Mouse (Mus musculus) spleen, postnatal 10 days (tissue): ENCODE measurements at regions not wholly inside any gene's neighbourhood (a gene's known extent, or its start where the extent isn't known, plus 50 kb on each side); places are given as distances from the start of the nearest gene placed in this dataset.

ENCODE experiments used
- DNase-seq, 2 experiments: peaks; one replicate each; pipeline ENCODE4 v3.0.0; 2021 to 2022; ENCODE audit warnings: low spot score in 2 of 2

DNA sequence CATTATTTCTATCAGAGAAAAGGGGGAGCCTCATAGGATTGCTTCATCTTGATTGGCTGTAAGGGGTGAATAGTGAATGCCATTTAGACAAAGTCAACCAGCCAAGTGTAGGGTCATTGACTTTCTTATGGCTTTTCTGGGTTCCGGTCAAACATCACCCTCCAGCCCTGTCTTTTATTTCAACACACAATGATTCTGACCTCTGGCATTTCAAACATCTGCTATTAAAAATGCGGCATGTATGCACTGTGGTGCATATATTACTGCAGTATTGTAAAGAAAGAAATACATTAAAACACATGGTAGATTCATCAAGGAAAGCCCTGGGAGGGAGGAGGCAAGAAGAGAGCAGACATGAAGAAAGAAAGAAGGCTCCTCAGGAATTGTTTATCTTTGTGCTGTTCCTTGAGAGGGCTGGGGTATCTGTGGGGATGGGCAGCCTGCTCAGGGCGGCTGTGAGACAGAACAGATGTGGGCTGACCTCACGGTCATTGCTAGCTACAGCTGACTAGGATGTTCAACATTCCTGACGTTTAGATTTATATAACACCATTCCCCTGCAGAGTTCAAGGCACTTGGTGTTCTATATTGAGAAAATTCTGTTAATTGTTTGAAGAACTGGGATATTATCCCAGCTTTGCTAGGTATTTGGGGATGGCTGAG, 303.5 kb upstream of the Ppp2r3a start:
- no peak for DNase-seq

DNA sequence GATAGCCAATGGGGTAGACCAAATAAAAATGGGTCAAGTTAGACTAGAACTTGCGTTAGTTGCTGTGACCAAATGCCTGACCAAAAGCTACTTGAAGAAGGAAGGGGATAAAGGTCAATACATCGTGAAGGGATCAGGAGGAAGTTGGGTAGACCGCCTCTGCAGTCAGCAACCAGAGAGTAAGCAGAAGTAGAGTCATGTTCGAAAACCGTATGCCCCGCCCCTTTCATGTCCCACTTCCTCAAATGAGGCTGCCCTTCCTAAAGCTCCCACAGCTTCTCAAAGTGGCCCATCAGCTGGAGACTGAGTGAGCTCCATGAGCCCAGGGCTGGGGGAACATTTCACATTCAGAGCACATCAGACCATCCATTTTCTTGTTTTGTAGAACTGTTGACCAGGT, 301.2 kb upstream of the Ppp2r3a start:
- peak in 1 of 2 experiments; percentile 15 for DNase-seq

DNA sequence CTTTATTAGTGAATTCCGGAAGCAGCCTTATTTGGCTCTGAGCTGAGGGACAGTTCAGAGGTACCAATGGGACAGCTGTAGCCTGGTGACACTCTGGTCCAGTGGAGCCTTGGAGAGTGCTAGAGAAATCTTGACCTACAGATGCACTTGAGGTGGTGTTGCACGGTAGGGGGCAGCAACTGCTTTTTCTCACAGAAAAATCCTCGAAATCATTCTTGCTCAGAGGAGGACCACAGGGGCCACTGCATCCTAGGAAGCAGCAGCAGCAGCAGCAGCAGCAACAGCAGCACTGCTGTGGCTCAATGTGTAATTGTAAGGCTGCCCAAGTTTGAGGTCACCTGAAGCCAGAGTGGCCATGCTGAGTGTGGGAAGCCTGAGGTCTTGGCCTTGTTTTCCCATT, 299.7 kb upstream of the Ppp2r3a start:
- no peak for DNase-seq

DNA sequence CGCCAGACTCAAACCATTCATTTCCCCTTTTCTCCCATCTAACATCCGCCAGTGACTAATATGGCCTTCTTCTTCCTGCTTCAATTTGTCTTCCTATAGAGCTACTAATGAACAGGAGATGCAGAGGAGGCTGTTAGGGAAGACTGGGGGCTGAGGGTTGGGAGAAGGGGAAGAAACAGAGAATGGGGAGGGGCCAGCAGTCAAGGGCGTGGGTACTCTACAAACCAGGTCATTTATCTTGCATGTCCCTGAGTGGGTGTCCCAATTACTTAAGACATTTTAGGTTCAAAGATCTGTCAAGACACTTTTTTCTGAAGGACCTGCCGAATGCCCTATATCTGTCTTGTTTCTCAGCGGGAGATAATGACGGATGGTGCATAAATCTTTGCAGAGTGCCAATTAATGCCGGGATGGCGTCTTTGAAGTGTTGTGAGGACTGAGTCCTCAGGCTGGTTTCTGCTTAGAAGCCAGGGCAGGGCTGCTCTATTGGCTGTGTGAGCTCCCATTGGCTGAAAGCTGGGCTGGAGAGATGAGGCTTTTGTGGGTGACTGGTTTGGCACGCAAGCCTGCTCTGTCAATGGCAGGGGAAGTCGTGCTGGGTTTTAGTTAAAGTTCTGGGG, 294.7 kb upstream of the Ppp2r3a start:
- no peak for DNase-seq

DNA sequence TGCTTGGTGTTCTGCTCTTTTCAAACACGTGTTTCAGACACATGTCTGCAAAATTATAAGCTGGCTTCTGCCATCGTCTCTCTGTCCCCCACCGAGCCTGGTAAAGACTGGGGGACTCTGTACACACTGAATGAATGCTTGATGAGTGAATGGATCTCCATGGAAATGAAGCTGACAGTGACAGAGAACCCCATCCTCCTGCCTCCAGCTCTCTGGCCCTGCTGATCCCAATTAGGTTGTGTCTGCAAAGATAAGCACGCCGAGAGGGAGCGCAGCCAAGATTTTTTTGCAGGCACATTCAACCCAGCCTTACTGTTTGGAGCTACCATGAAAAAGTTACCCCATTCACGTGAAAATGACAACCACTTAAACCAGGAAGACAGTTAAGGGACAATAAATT, 266.5 kb upstream of the Ppp2r3a start:
- DNase-seq = no peak

DNA sequence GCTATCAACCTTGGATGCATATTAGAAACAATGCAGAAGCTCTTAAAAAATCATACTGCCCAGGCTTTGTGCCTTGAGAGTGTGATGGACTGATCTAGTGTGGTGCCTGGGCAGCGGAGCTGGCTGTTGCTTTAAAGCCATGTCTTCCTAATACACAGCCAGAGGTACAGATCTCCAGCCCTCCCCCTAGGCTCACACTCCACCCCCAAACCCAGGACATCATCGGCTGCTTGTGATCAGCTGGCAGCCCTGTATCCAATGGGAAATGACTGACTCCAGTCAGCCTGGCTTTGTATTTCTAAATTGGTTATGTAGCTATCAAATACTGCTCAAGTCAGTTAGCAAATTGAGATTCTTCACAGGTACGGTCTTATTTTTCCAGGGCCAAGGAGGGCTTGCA, 259.2 kb upstream of the Ppp2r3a start:
- DNase-seq = no peak

DNA sequence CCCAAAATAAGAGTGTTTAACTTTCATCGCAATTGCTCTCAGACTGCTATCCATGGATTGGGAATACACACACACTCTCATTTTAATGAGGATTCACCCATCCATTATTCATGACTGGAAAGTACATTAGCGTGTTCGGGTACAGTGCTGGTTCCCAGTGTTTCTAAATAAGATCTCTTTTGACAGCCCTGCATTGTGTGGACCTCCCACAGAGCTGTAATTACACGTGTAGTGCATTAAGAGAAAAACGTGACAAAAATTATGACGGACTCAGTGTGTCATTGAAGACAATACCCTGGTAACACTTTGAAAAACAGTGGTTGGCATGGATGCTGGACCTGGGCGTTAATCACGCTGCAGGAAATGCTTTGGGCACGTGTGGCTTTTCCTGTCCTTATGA, 257.6 kb upstream of the Ppp2r3a start:
- no peak for DNase-seq

DNA sequence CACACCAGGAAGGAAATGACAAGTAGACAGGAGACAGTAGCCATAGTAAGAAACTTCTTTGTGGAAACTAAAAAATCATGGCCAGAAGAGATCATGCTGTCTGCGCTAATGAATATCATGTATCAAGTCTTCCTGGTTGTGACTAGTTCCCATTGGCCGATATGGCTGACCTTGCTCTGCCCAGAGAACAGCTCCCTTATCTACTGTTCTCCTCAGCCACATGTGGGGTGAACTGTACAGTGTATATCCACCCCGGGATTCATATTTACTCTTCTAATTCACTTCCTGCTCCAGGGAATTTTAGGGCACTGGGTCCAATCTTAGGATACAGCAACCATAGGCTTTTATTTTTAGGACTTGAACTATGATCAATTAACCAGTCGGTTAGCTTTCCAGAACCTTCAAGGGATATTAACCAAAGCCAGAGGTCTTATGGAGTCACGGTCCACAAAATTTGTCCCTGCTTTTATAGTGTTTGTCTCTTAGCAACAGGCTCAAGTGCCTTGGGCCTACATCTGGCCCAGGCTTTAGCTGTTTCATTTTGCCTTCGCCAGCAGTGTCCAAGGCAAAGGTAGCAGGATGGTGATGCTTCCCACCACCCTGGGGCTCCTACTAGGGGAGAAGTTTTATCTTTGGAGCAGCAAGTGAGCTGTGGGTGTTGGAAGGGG, 255.6 kb upstream of the Ppp2r3a start:
- no peak for DNase-seq

DNA sequence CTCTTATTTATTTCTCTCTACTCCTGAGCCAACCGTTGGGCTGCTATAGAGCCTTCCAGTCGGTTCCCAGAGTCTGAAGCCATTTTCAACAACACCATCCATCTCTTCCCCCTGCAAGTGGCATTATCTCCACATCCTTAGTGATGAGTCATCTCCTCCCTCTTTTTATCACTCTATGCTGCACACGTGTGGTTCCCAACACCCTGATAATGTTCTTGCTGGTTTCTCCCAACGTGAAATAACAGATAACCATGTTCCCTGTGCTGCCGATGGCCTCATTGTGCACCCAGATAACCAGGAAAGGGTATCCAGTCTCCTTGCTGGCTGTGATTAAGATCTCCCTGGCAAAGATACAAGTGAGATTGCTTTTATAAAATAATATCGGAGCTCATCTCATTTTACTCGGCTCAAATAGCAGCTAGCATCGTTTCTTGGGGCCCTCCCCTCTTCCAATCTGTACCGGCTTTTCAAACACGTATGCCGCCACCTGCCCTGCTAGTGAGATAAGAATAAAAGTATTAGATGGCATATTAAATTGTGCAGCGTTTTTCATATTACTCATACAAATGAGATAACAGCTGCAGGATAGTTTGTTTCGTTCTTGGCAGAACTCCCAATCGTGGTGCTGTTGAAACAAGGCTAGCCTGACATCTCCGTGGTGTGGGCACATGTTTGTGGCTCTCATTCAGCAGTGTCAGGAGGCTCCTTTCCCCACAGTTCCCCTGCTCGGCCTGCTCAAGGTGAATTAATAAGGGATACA, 250.3 kb upstream of the Ppp2r3a start:
- DNase-seq = no peak

DNA sequence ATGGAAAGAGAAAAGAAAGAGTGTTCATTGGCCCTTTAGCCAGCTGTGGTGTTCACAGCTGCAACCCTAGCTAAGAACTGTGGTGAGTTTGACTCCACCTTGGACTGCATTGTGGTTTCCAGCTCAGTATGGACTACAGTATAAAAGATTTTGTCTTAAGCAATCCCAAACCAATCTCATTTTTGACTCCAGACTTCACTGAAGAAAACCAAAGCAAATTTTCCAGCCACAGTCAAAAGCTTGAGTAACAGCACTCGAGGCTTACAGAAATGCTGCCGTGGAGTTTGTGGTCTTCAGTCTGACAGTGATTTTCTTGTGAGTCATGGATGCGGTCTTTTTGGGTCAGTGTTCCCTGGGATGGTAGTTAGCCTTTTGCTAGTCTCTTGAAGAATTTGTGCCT, 249.4 kb upstream of the Ppp2r3a start:
- DNase-seq = no peak

DNA sequence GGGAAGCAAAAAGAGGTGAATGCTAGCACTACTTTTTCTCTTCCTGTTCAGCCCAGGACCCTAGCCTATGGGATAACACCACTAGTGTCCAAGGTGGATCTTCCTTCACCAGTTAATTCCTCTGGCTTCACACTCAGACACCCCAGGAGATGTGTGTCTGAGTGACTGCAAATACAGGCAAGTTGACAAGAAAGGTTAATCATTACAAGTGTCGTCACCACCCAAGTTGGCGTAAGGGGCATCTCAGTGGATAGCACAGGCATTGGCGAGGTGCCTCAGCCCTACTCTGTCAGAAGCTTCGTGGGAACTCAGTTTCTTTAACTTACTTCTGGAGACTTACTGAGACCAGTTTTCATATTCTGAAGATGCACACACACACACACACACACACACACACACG, 247.1 kb upstream of the Ppp2r3a start:
- DNase-seq = no peak

DNA sequence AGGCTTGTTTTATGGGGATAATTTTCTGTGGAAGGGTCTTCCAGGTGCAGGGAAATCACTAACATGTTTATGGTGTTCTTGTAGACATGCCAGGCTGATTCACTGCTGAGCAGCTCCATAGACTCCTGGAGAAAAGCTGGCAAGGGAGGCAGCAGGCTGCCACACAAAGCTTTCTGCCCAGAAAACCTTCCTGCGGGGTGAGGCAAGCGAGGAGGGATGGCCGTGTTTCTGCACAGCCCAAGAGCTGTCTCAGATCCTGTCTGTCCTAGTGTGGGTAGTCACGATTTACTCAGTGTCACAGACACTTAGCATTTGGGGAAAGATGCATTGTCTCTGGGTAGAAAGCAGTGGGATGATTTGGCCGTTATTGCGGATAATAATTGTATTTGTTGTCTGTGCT, 244.2 kb upstream of the Ppp2r3a start:
- DNase-seq = no peak

DNA sequence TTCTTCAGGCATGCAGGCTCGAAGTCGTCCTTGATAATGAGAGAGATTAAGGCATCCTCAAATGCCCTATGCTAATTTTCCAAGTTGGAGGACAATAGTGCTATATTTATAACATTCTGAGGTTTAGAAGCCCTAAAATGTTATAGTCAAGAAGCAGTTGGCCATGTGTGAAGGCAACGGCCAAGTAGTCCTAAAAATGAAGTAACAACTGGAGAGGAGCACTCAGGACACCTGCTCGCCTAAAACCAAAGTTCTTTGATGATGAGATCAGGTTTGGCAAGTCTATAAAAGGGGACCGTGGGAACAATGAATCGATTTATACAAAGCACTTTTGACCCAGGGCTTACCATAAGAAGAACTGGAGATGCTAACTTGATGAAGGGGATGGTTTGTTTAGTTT, 237.4 kb upstream of the Ppp2r3a start:
- DNase-seq = no peak

DNA sequence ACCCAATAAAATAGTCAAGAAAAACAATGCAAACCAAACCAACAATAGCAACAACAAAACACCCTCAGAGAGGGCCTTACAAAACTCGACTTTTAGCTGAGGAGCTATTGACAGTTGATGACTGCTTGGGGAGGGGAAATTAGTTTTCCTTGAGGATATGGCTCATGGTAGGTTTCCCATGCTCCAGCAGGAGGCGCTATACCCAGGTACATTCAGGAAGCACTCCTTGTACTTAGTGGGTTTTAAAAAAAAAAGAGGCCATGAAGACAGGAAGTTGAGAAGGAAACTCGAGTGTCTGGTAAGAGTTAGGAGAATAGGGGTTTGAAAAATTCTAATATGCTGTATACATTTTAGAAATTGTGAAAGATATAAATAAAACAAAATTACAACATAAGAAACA, 224.6 kb upstream of the Ppp2r3a start:
- DNase-seq = no peak

DNA sequence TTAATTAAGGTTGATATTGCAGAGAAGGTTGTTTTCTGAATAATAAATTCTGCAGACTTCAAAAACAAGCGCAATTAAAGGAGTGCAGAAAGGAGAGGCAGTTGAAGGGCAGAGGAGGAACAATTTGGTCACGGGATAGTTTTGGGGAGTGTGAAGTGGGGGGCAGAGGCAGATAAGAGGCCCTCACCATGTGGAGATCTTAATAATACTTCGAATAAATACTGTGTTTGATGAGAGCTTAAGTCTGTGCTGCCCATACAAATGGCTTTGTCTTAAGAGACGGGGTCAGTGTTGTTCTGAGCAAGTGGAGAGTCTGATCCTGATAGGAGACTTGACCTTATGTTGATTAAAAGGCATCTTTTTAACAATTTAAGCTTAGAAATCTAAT, 221.5 kb upstream of the Ppp2r3a start:
- DNase-seq = no peak

DNA sequence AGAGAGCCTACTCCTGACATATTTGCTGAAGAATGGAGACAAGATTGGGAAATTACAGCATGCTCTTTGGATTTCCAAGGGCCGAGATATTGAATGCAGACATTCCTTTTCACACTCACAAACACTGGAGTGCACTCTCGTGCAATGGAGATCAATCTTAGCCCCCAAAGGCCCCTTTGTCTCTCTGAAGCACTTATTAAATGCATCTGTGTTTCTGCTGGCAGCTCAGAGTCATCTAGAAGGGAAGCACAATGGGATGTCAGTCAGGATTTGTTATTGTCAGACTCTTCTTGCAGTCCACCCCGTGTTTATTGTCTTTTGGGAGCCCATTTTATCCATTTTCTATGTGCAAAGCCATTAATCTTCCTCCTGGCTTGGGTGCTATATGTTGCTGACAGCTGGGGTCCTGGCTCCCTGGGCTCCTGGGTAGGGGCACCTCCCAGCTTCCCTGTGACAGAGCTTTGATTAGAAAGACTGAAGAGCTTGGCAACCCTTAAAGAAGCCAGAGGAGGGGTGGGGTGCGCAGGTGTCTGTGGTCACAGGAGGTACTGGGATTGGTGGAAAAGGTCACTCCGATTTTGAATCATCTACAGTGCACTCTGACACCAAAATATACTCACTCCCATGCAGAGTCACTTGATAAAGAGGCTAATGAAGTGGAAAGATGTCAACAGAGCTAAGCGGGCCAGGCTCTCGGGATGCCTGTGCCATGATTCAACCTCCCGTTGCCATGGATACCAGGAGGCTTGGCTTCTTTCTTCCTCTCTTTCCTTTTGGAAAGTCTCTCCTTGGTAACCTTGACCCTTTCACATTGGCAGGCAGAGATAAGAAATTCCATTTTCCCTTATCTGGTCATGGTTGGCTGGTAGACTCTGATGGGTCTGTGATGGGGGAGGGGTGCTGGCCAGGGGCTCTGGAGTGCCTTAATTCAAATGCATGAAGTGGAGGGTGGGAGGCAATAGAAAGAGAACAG, 220.8 kb upstream of the Ppp2r3a start:
- no peak for DNase-seq

DNA sequence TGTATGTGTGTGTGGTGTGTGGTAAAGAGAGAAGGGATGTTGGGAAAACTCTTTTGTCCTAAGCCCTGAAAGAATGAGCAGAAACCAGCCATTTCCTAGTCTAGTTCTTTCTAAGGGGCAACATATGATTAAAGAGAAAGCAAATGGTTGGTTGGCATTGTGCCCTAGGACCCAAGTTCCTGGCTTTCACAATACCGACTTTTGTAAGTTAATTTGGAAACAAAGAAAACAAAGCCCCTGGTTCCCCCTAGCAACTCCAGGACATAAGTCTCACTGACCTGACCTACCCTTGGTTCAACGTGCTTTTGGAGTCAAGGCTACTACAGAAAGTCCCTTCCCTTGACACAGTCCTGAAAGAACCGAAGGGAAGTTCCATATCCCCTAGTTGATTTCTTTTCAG, 220.1 kb upstream of the Ppp2r3a start:
- DNase-seq = no peak

DNA sequence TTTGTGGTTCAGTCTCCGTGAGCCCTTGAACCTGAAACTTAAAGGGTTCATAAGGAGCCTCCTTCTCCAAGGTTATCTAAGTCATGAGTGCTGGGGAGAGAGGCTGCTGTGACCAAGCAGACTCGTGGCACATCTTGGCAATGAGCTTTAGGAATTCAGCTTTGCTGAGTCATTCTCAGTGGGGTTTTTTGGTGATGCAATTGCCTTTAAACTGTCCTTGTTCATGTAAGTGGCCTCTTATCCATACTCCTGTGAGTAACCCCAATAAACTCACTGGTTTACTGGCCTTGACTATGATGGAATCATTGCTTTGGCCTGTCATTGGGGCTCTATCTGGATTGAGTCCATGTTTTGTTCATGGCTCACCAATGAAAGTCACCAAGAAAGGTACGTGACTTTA, 218.2 kb upstream of the Ppp2r3a start:
- no peak for DNase-seq

DNA sequence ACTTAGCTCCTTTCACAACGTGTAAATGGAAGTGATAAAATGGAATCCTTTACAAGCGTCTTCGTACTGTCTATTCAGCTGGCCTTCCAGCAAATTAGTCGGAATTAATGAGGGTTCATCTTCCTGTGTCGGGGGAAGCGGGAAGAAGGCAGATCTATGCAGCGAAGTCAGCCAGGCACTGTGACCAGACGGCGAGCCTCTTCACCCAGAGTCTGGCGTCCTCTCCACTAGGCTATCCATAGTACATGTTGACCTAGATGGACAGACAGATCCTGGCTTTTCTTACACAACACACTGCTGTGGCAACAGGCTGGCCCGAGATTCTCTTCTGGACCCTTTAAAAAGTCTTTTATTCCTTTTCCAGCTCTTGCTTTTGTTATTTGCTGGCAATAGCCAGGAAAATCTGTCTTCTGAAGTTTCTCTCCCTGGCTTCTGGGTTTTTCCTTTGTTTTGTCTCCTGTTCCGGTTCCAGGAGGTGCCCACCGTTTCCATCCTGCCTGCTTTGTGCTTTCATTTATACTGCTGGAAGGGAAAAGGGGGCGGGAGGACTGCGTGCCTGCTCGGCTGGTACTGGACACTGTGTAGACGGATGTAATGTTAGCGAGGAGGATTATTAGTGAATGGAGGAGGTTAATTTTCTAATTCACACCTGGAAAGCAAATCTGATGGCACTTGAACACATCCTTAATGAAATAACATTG, 213.3 kb upstream of the Ppp2r3a start:
- DNase-seq = no peak

DNA sequence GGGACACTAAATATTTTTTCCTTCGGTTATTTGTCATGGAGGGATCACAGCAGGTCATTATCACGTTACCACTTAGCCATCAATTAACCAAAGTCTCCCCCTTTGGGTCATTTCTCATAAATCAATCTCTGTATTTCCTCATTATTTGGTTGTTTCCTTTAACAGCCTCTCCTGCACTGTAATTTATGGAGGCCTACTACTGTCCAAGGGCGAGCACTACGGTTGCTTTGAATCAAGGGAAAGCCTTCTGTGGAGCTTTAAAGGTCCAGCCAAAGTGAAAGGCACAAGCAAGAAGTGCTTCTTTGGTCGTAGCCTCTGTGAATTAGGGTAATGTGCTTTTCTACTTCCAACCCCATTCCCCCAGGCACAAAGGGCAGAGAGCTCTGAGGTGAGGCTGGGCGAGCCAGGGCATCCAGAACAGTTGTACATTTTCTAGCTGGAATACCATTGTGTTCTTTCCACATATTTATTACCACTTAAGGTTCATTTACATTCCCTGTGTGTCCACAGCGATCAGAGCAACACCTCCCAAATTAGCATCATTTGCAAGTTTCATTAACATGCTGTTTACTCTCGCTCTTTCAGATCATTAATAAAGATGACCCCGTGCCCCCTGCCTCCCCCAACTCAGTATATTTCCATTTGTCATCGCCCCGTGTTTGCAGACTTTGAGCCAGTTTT, 207.5 kb upstream of the Ppp2r3a start:
- DNase-seq = no peak
